8 mouse cellular contexts compared by ENCODE assay signal in the genomic region with DNA sequence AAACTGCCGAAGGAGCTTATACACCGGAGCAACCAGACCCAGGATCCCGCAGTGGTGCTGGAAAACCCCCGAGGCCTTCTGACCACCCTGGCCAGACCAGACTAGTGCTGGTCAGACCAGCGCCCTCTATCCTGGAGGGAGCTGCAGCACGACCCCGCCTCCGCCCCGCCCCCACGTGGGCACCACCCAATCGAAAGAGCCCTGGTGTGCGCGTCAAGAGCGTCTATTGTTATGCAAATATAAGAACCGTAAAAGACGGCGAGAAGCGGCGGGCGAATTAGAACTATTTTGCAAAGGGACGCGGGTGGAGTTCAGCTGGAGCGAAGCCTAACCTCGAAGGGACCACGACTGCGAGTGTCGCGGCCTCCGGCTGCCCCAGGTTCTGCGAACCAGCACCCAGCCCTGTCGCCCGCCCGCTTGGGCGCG. TPM values are rescaled to one million over a fixed set of nuclear protein-coding genes. Genes with fewer than 3 reads are reported as not detected.
DNase-seq lines count a peak whose midpoint lies in the region; ATAC-seq and TF ChIP-seq lines count a peak whose summit lies in the region.

Gene Nrarp, plus strand, starts transcription at position 281 of the 426 bp plus-strand sequence.

- H3K79me2 ChIP-seq in C2C12 (ENCODE audit: control insufficient read depth, insufficient read depth), result no peaks in the 10 kb centered on the region

- H3K4me1 ChIP-seq in brown adipose tissue, adult 24 weeks (ENCODE audit: control insufficient read depth, insufficient read depth, insufficient read length, low read length), result peaks cover 27% of the 10 kb centered on the region
- peaks cover 98% of the 10 kb centered on the region for H3K4me1 ChIP-seq in forebrain, embryonic 10.5 days
- H3K4me1 ChIP-seq in heart, embryonic 14.5 days (ENCODE audit: control insufficient read depth in 2 of 2, insufficient read depth in 2 of 2, low read length in 2 of 2), result peaks cover 31 to 36% of the 10 kb centered on the region in 2 experiments
- H3K4me1 ChIP-seq in liver, embryonic 12.5 days, result peaks cover 76% of the 10 kb centered on the region
- H3K4me1 ChIP-seq in stomach, embryonic 15.5 days, result peaks cover 50% of the 10 kb centered on the region

- no peaks in the 10 kb centered on the region for H3K79me3 ChIP-seq in C2C12 (ENCODE audit: low read depth)

- DNase-seq in forebrain, embryonic 10.5 days (ENCODE audit: extremely low spot score, low spot score), result peak; percentile 98
- DNase-seq in kidney, postnatal 14 days, result peak; percentile 95
- DNase-seq in natural killer cell, adult 2 months (ENCODE audit: low spot score in 2 of 2), result peak; percentile 94 to 95

- peak within 1 kb of the TSS; percentile 50 for H3ac ChIP-seq in C2C12 (ENCODE audit: control insufficient read depth, insufficient read length, low read depth)

- H3K9ac ChIP-seq in heart, embryonic 14.5 days (ENCODE audit: low read length), result peak within 1 kb of the TSS; percentile 82
- peak within 1 kb of the TSS; percentile 80 for H3K9ac ChIP-seq in liver, embryonic 12.5 days
- H3K9ac ChIP-seq in stomach, embryonic 15.5 days, result peak within 1 kb of the TSS; percentile 53

- under 1% methylated on average over 35 of the region's 35 CpGs for WGBS in forebrain, embryonic 10.5 days
- WGBS in heart, embryonic 14.5 days, result 0% methylated on average over 35 of the region's 35 CpGs
- under 1% methylated on average over 35 of the region's 35 CpGs for WGBS in liver, embryonic 12.5 days (ENCODE audit: insufficient replicate concordance)
- under 1% methylated on average over 35 of the region's 35 CpGs for WGBS in stomach, embryonic 15.5 days

- peak within 1 kb of the TSS; percentile 34 for H3K4me3 ChIP-seq in C2C12 (ENCODE audit: insufficient read depth, poor library complexity, severe bottlenecking)
- H3K4me3 ChIP-seq in brown adipose tissue, adult 24 weeks (ENCODE audit: insufficient read depth, low read depth, low read length), result peak within 1 kb of the TSS; percentile 65
- H3K4me3 ChIP-seq in forebrain, embryonic 10.5 days, result peak within 1 kb of the TSS; percentile 84
- H3K4me3 ChIP-seq in heart, embryonic 14.5 days (ENCODE audit: control insufficient read depth in 1 of 2, insufficient read depth in 1 of 2, low read depth in 1 of 2, low read length in 2 of 2), result peak within 1 kb of the TSS; percentile 54 to 64
- peak within 1 kb of the TSS; percentile 70 for H3K4me3 ChIP-seq in liver, embryonic 12.5 days
- H3K4me3 ChIP-seq in stomach, embryonic 15.5 days (replicated peaks), result peak within 1 kb of the TSS; percentile 61

- H3K9me3 ChIP-seq in forebrain, embryonic 10.5 days, result no peaks in the 10 kb centered on the region
- no peaks in the 10 kb centered on the region for H3K9me3 ChIP-seq in heart, embryonic 14.5 days (ENCODE audit: control insufficient read depth, low read length)
- no peaks in the 10 kb centered on the region for H3K9me3 ChIP-seq in liver, embryonic 12.5 days (replicated peaks)
- no peaks in the 10 kb centered on the region for H3K9me3 ChIP-seq in stomach, embryonic 15.5 days

- peak; percentile 58 for TF ChIP-seq CTCF in C2C12 (IDR thresholded peaks at IDR 0.05; ENCODE audit: control insufficient read depth, insufficient read depth, insufficient read length)

- peak; percentile 88 for ATAC-seq in heart, embryonic 14.5 days (ENCODE audit: insufficient number of reproducible peaks, insufficient read depth, low FRiP score, low read depth)
- ATAC-seq in liver, embryonic 12.5 days, result peak; percentile 85
- peak; percentile 85 for ATAC-seq in stomach, embryonic 15.5 days (ENCODE audit: insufficient read depth, low FRiP score, low read depth)

- H3K36me3 ChIP-seq in C2C12 (ENCODE audit: control insufficient read depth, insufficient read depth), result no peaks in the 10 kb centered on the region
- peaks cover 19% of the 10 kb centered on the region for H3K36me3 ChIP-seq in forebrain, embryonic 10.5 days (replicated peaks)
- H3K36me3 ChIP-seq in heart, embryonic 14.5 days (ENCODE audit: control insufficient read depth, insufficient read depth, low read length), result no peaks in the 10 kb centered on the region; the same call in 1 of the 2 replicates
- H3K36me3 ChIP-seq in liver, embryonic 12.5 days, result no peaks in the 10 kb centered on the region
- H3K36me3 ChIP-seq in stomach, embryonic 15.5 days, result no peaks in the 10 kb centered on the region

- peak within 1 kb of the TSS; percentile 89 for H3K27ac ChIP-seq in brown adipose tissue, adult 24 weeks (replicated peaks; ENCODE audit: low read depth, low read length)
- peak within 1 kb of the TSS; percentile 94 for H3K27ac ChIP-seq in forebrain, embryonic 10.5 days
- peak within 1 kb of the TSS; percentile 20 to 82 for H3K27ac ChIP-seq in heart, embryonic 14.5 days (replicated peaks in 1 of 2; ENCODE audit: control insufficient read depth in 1 of 2, insufficient read depth in 1 of 2, low read depth in 2 of 2, low read length in 2 of 2)
- peak within 1 kb of the TSS; percentile 89 for H3K27ac ChIP-seq in liver, embryonic 12.5 days
- H3K27ac ChIP-seq in stomach, embryonic 15.5 days, result peak within 1 kb of the TSS; percentile 94

- H3K27me3 ChIP-seq in C2C12 (ENCODE audit: control insufficient read depth, insufficient read depth, insufficient read length), result peaks cover 5% of the 10 kb centered on the region
- peaks cover 86% of the 10 kb centered on the region for H3K27me3 ChIP-seq in forebrain, embryonic 10.5 days (ENCODE audit: poor library complexity, severe bottlenecking)
- peaks cover 51% of the 10 kb centered on the region for H3K27me3 ChIP-seq in heart, embryonic 14.5 days (ENCODE audit: control insufficient read depth, insufficient read depth, low read length)
- peaks cover 90% of the 10 kb centered on the region for H3K27me3 ChIP-seq in liver, embryonic 12.5 days (replicated peaks)
- H3K27me3 ChIP-seq in stomach, embryonic 15.5 days (replicated peaks), result peaks cover 47% of the 10 kb centered on the region

- peak within 1 kb of the TSS; percentile 95 for H3K4me2 ChIP-seq in heart, embryonic 14.5 days (ENCODE audit: low read length)
- peak within 1 kb of the TSS; percentile 99 for H3K4me2 ChIP-seq in liver, embryonic 12.5 days
- H3K4me2 ChIP-seq in stomach, embryonic 15.5 days, result peak within 1 kb of the TSS; percentile 94

TF ChIP-seq in C2C12, 6 proteins besides CTCF, POLR2A, EP300 and RAD21:
- TF ChIP-seq CEBPB (IDR thresholded peaks at IDR 0.05; ENCODE audit: low read depth), result no peak
- peak; percentile 54 for TF ChIP-seq USF1 (IDR thresholded peaks at IDR 0.05; ENCODE audit: low read depth)
- no peak for TF ChIP-seq FOSL1 (IDR thresholded peaks at IDR 0.05; ENCODE audit: insufficient read depth, low read length, poor library complexity, severe bottlenecking)
- peak; percentile 35 for TF ChIP-seq MAX (IDR thresholded peaks at IDR 0.05)

RNA-seq across cellular contexts. Expression of gene Nrarp, which starts in this region (rescaled TPM):
- 0.56 TPM for polyA plus RNA-seq in C2C12 (2012; fragmentation: generic; extraction: Trizol)
- polyA plus RNA-seq in brown adipose tissue, adult 24 weeks (2012; ENCODE audit: insufficient read depth, insufficient read length, missing spikeins), result 6.4 and 7.1 TPM in 2 replicates
- polyA plus RNA-seq in forebrain, embryonic 10.5 days (2016; fragmentation: Nextera tagmentation; extraction: Ambion mirVana), result 37.4 and 40.7 TPM in 2 replicates
- 11.9 and 13.9 TPM in 2 replicates for polyA plus RNA-seq in heart, embryonic 14.5 days (2014; fragmentation: Nextera tagmentation; extraction: Ambion mirVana)
- 5.9 and 6.2 TPM in 2 replicates for polyA plus RNA-seq in liver, embryonic 12.5 days (2016; fragmentation: Nextera tagmentation; extraction: Ambion mirVana)
- 16.9 and 17.1 TPM in 2 replicates for polyA plus RNA-seq in stomach, embryonic 15.5 days (2015; fragmentation: Nextera tagmentation; extraction: Ambion mirVana)

Comparison
In these comparisons a context has a peak if more than half of its experiments do, and no peak if none do; other contexts are left out.
1. Peak in every context shown above with its lines: DNase-seq, ATAC-seq, H3K4me3 ChIP-seq and H3K27ac ChIP-seq.
2. H3K4me3 ChIP-seq: peak in every context shown above with its lines; median percentile 84 in forebrain, embryonic 10.5 days; 70 in liver, embryonic 12.5 days; 65 in brown adipose tissue, adult 24 weeks; 61 in stomach, embryonic 15.5 days; 59 in heart, embryonic 14.5 days; 34 in C2C12.